9 mouse cellular contexts compared by ENCODE assay signal in genomic region chr2:126006088-126006487, GRCm38 (mm10). TPM values are rescaled to one million over a fixed set of nuclear protein-coding genes. Genes with fewer than 3 reads are reported as not detected.
DNase-seq lines count a peak whose midpoint lies in the region; ATAC-seq and TF ChIP-seq lines count a peak whose summit lies in the region.
"Had no signal": no experiment of that assay in that cellular context is flagged by ENCODE, and none has a peak within 500 bp of the region (broad histone marks: within the 10 kb centered on the region; RNA-seq: fewer than 3 reads in every experiment).

No protein-coding gene starts in this region.

- H3K9me3 ChIP-seq in kidney, embryonic 15.5 days (replicated peaks) = no peaks in the 10 kb centered on the region
- no peaks in the 10 kb centered on the region for H3K9me3 ChIP-seq in limb, embryonic 14.5 days (ENCODE audit: control insufficient read depth, low read length)
- H3K9me3 ChIP-seq in midbrain, postnatal 0 days (ENCODE audit: low read length) = no peaks in the 10 kb centered on the region
- no peaks in the 10 kb centered on the region for H3K9me3 ChIP-seq in stomach, embryonic 16.5 days (replicated peaks; ENCODE audit: control insufficient read depth, low read length)
- H3K9me3 ChIP-seq: lung, embryonic 15.5 days had no signal

- H3K27ac ChIP-seq in testis, adult 2 months (ENCODE audit: control insufficient read depth, insufficient read depth, low read depth, low read length) = no peak overlapping the region
- H3K27ac ChIP-seq in kidney, embryonic 15.5 days = no peak overlapping the region
- H3K27ac ChIP-seq in limb, embryonic 14.5 days (replicated peaks; ENCODE audit: low read depth, low read length) = no peak overlapping the region
- H3K27ac ChIP-seq in midbrain, postnatal 0 days (ENCODE audit: low read depth, low read length) = no peak overlapping the region
- no peak overlapping the region for H3K27ac ChIP-seq in stomach, embryonic 16.5 days (ENCODE audit: low read length)
- H3K27ac ChIP-seq: lung, embryonic 15.5 days had no signal

- H3K4me3 ChIP-seq in testis, adult 2 months (ENCODE audit: control insufficient read depth, low read depth, low read length) = no peak overlapping the region
- H3K4me3 ChIP-seq in kidney, embryonic 15.5 days (replicated peaks) = no peak overlapping the region
- no peak overlapping the region for H3K4me3 ChIP-seq in limb, embryonic 14.5 days (replicated peaks; ENCODE audit: low read length)
- no peak overlapping the region for H3K4me3 ChIP-seq in midbrain, postnatal 0 days (ENCODE audit: low read depth, low read length)
- H3K4me3 ChIP-seq in stomach, embryonic 16.5 days (replicated peaks; ENCODE audit: low read length) = no peak overlapping the region
- H3K4me3 ChIP-seq: lung, embryonic 15.5 days had no signal

- TF ChIP-seq POLR2A in testis, adult 2 months (IDR thresholded peaks at IDR 0.05; ENCODE audit: control insufficient read depth, low read depth, low read length) = no peak
- TF ChIP-seq POLR2A in limb, embryonic 14.5 days (IDR thresholded peaks at IDR 0.05; ENCODE audit: borderline replicate concordance, extremely low read depth, insufficient read depth, insufficient read length) = no peak

- no peak for DNase-seq in testis, postnatal 14 days (ENCODE audit: low spot score)
- peak; percentile 71 to 74 for DNase-seq in cerebellum, postnatal 14 days
- peak; percentile 58 for DNase-seq in gastrocnemius, postnatal 10 days
- peak; percentile 38 for DNase-seq in limb, embryonic 14.5 days (ENCODE audit: low spot score)
- peak; percentile 62 for DNase-seq in midbrain, postnatal 0 days (ENCODE audit: low spot score)

- TF ChIP-seq CTCF in testis, adult 2 months (IDR thresholded peaks at IDR 0.05; ENCODE audit: control insufficient read depth, insufficient read depth, insufficient replicate concordance, low read depth, low read length) = peak; percentile 17; the same call in 1 of the 2 replicates
- TF ChIP-seq CTCF in midbrain, postnatal 0 days (IDR thresholded peaks at IDR 0.05) = peak; percentile 76

- no peak overlapping the region for H3K4me2 ChIP-seq in kidney, embryonic 15.5 days
- no peak overlapping the region for H3K4me2 ChIP-seq in limb, embryonic 14.5 days (replicated peaks; ENCODE audit: low read depth, low read length, severe bottlenecking)
- H3K4me2 ChIP-seq in midbrain, postnatal 0 days (ENCODE audit: low read depth, low read length, poor library complexity, severe bottlenecking) = no peak overlapping the region
- no peak overlapping the region for H3K4me2 ChIP-seq in stomach, embryonic 16.5 days (ENCODE audit: low read depth, low read length)
- H3K4me2 ChIP-seq: lung, embryonic 15.5 days had no signal

- H3K27me3 ChIP-seq in testis, adult 2 months (ENCODE audit: control insufficient read depth, insufficient read depth, low read length) = no peaks in the 10 kb centered on the region
- H3K27me3 ChIP-seq in kidney, embryonic 15.5 days = no peaks in the 10 kb centered on the region
- no peaks in the 10 kb centered on the region for H3K27me3 ChIP-seq in limb, embryonic 14.5 days (ENCODE audit: control insufficient read depth, insufficient read depth, low read length)
- H3K27me3 ChIP-seq in midbrain, postnatal 0 days (ENCODE audit: insufficient read depth, low read length) = no peaks in the 10 kb centered on the region
- H3K27me3 ChIP-seq in stomach, embryonic 16.5 days (ENCODE audit: control insufficient read depth, insufficient read depth, low read length) = no peaks in the 10 kb centered on the region
- H3K27me3 ChIP-seq: lung, embryonic 15.5 days had no signal

- peak; percentile 46; the same call in 1 of the 2 replicates for ATAC-seq in kidney, embryonic 15.5 days (replicated peaks; ENCODE audit: low FRiP score)
- ATAC-seq in limb, embryonic 14.5 days (ENCODE audit: low FRiP score, low read depth) = no peak
- ATAC-seq in midbrain, postnatal 0 days (ENCODE audit: low FRiP score) = peak; percentile 60
- ATAC-seq in stomach, embryonic 16.5 days (ENCODE audit: insufficient read depth, low FRiP score) = 0 out of 2 replicates have a peak, but pooled peaks have one; percentile 21

- H3K9ac ChIP-seq in kidney, embryonic 15.5 days = no peak overlapping the region
- H3K9ac ChIP-seq in limb, embryonic 14.5 days (ENCODE audit: low read depth, low read length, severe bottlenecking) = no peak overlapping the region
- H3K9ac ChIP-seq in midbrain, postnatal 0 days (replicated peaks; ENCODE audit: low read length, poor library complexity, severe bottlenecking) = no peak overlapping the region
- no peak overlapping the region for H3K9ac ChIP-seq in stomach, embryonic 16.5 days (ENCODE audit: low read length)
- H3K9ac ChIP-seq: lung, embryonic 15.5 days had no signal

- H3K36me3 ChIP-seq in testis, adult 2 months (ENCODE audit: control insufficient read depth, insufficient read depth, low read length) = no peaks in the 10 kb centered on the region
- H3K36me3 ChIP-seq in kidney, embryonic 15.5 days = no peaks in the 10 kb centered on the region
- no peaks in the 10 kb centered on the region for H3K36me3 ChIP-seq in limb, embryonic 14.5 days (ENCODE audit: control insufficient read depth, insufficient read depth, low read length)
- H3K36me3 ChIP-seq in midbrain, postnatal 0 days (ENCODE audit: insufficient read depth, low read length) = no peaks in the 10 kb centered on the region
- H3K36me3 ChIP-seq in stomach, embryonic 16.5 days (ENCODE audit: control insufficient read depth, insufficient read depth, low read length) = no peaks in the 10 kb centered on the region
- H3K36me3 ChIP-seq: lung, embryonic 15.5 days had no signal

- WGBS in kidney, embryonic 15.5 days = 43% methylated on average over 3 of the region's 3 CpGs
- 44% methylated on average over 3 of the region's 3 CpGs for WGBS in limb, embryonic 14.5 days
- WGBS in midbrain, postnatal 0 days = 31% methylated on average over 3 of the region's 3 CpGs
- 37% methylated on average over 3 of the region's 3 CpGs for WGBS in stomach, embryonic 16.5 days

- H3K4me1 ChIP-seq in testis, adult 2 months (ENCODE audit: control insufficient read depth, insufficient read depth, low read length) = no peaks in the 10 kb centered on the region
- no peaks in the 10 kb centered on the region for H3K4me1 ChIP-seq in kidney, embryonic 15.5 days
- H3K4me1 ChIP-seq in limb, embryonic 14.5 days (ENCODE audit: control insufficient read depth, insufficient read depth, low read length) = no peaks in the 10 kb centered on the region
- H3K4me1 ChIP-seq in midbrain, postnatal 0 days (ENCODE audit: insufficient read depth, low read length) = no peaks in the 10 kb centered on the region
- H3K4me1 ChIP-seq in stomach, embryonic 16.5 days (ENCODE audit: control insufficient read depth, insufficient read depth, low read length) = no peaks in the 10 kb centered on the region
- H3K4me1 ChIP-seq: lung, embryonic 15.5 days had no signal

RNA-seq across cellular contexts. Expression of gene Fgf7, which starts 28.4 kb away (rescaled TPM):
- polyA plus RNA-seq in testis, adult 2 months (2012; rRNA removed) = 0.22 and 0.42 TPM in 2 replicates
- total RNA-seq in gastrocnemius, postnatal 10 days (2021) = 1 to 10 TPM; 6.1 to 7.8 TPM
- polyA plus RNA-seq in kidney, embryonic 15.5 days (2015; fragmentation: Nextera tagmentation; extraction: Ambion mirVana) = 1.9 TPM in 2 replicates
- polyA plus RNA-seq in limb, embryonic 14.5 days (2012; rRNA removed) = 11.8 and 13.2 TPM in 2 replicates
- 13.1 and 15.7 TPM in 2 replicates for polyA plus RNA-seq in limb, embryonic 14.5 days (2014; fragmentation: Nextera tagmentation; extraction: Ambion mirVana)
- total RNA-seq in midbrain, postnatal 0 days (2014; rRNA removed) = 1.5 and 3.3 TPM in 2 replicates
- polyA plus RNA-seq in midbrain, postnatal 0 days (2015; fragmentation: Nextera tagmentation; extraction: Ambion mirVana) = 0.41 and 0.45 TPM in 2 replicates
- 6.7 and 9.3 TPM in 2 replicates for polyA plus RNA-seq in stomach, embryonic 16.5 days (2015; fragmentation: Nextera tagmentation; extraction: Ambion mirVana)
